Mouse (Mus musculus) CH12.LX (cell line): ENCODE data around the gene Kcnk7. TPM values are rescaled to one million over a fixed set of nuclear protein-coding genes. Genes with fewer than 3 reads are reported as not detected.

ENCODE experiments used
- DNase-seq: peaks from one replicate; pipeline ENCODE4 v3.0.0-alpha.2; 2013; ENCODE audit errors: extremely low read depth
- H3K27ac ChIP-seq: 2 replicates; pipeline ENCODE4 v1.5.1; 2012; ENCODE audit warnings: low read depth, mild to moderate bottlenecking, control low read depth, moderate library complexity; ENCODE audit not compliant: insufficient read depth
- H3K27me3 ChIP-seq: replicated peaks from 2 replicates; pipeline ENCODE3; 2012; ENCODE audit warnings: inconsistent platforms
- H3K36me3 ChIP-seq, 2 experiments: replicated peaks in 1 of 2; 2 replicates each; pipeline versions ENCODE3 to v1.6.1; 2012; ENCODE audit warnings: inconsistent platforms in 1 of 2, low read length in 1 of 2, mild to moderate bottlenecking in 1 of 2, mixed read lengths in 1 of 2, moderate library complexity in 1 of 2; ENCODE audit not compliant: control insufficient read depth in 1 of 2, insufficient read depth in 1 of 2
- H3K4me1 ChIP-seq, 2 experiments: 2 replicates each; pipeline ENCODE4 v1.6.1; 2012; ENCODE audit warnings: inconsistent platforms in 1 of 2, moderate library complexity in 1 of 2; ENCODE audit not compliant: insufficient read depth in 2 of 2, control insufficient read depth in 1 of 2
- H3K4me2 ChIP-seq: 2 replicates; pipeline ENCODE4 v1.6.1; 2012; ENCODE audit warnings: low read depth, mild to moderate bottlenecking, control low read depth; ENCODE audit not compliant: poor library complexity, insufficient read depth, severe bottlenecking
- H3K4me3 ChIP-seq, 3 experiments: fragments of 150-350 bp in 1 of 3; sonication (generic) in 1 of 3; replicated peaks in 1 of 3; 2 replicates each; pipeline versions ENCODE3 to v1.5.1; 2011 to 2012; ENCODE audit warnings: low read depth in 2 of 3, low read length in 2 of 3, mild to moderate bottlenecking in 2 of 3, moderate library complexity in 2 of 3, control low read depth in 1 of 3, improper control_type of control experiment in 1 of 3, inconsistent platforms in 1 of 3, mixed read lengths in 1 of 3; ENCODE audit not compliant: poor library complexity in 1 of 3
- H3K79me2 ChIP-seq: replicated peaks from 2 replicates; pipeline ENCODE4 v1.6.1; 2012; ENCODE audit warnings: mild to moderate bottlenecking, moderate library complexity; ENCODE audit not compliant: control insufficient read depth, poor library complexity, insufficient read depth, severe bottlenecking; ENCODE audit errors: extremely low read depth
- H3K9ac ChIP-seq: 2 replicates; pipeline ENCODE4 v1.6.1; 2012; ENCODE audit warnings: low read depth, mild to moderate bottlenecking, control low read depth, moderate library complexity; ENCODE audit not compliant: insufficient read depth
- H3K9me3 ChIP-seq: replicated peaks from 2 replicates; pipeline ENCODE3; 2012; ENCODE audit warnings: low read length, inconsistent platforms, mixed read lengths
- ELF1 ChIP-seq: IDR thresholded peaks from 2 replicates; pipeline ENCODE4 v1.6.1; 2014; ENCODE audit warnings: low read depth, mild to moderate bottlenecking, inconsistent platforms, low read length, improper control_type of control experiment
- ETS1 ChIP-seq: conservative IDR thresholded peaks from 2 replicates; pipeline ENCODE4 v1.6.1; 2012; ENCODE audit warnings: low read depth, mild to moderate bottlenecking, inconsistent platforms, low read length, improper control_type of control experiment, moderate library complexity
- HCFC1 ChIP-seq: IDR thresholded peaks from 2 replicates; pipeline ENCODE4 v1.6.1; 2012; ENCODE audit warnings: low read depth, mild to moderate bottlenecking, inconsistent platforms, low read length, improper control_type of control experiment
- IRF4 ChIP-seq: IDR thresholded peaks from 2 replicates; pipeline ENCODE4 v1.6.1; 2014; ENCODE audit warnings: low read depth, mild to moderate bottlenecking, inconsistent platforms, low read length, improper control_type of control experiment
- JUN ChIP-seq: IDR thresholded peaks from 2 replicates; pipeline ENCODE4 v1.6.1; 2011; ENCODE audit warnings: low read depth, mild to moderate bottlenecking, low read length, improper control_type of control experiment, moderate library complexity; ENCODE audit not compliant: insufficient read depth
- MAFK ChIP-seq: IDR thresholded peaks from 2 replicates; pipeline ENCODE4 v1.6.1; 2011; ENCODE audit warnings: low read length, improper control_type of control experiment; ENCODE audit not compliant: insufficient replicate concordance
- MXI1 ChIP-seq: IDR thresholded peaks from 2 replicates; pipeline ENCODE4 v1.6.1; 2011; ENCODE audit warnings: mild to moderate bottlenecking, low read depth, low read length, improper control_type of control experiment
- NRF1 ChIP-seq: IDR thresholded peaks from 2 replicates; pipeline ENCODE4 v1.6.1; 2014; ENCODE audit warnings: low read depth, mild to moderate bottlenecking, inconsistent platforms, low read length, improper control_type of control experiment, moderate library complexity
- POLR2A ChIP-seq: IDR thresholded peaks from 2 replicates; pipeline ENCODE4 v1.6.1; 2011; ENCODE audit warnings: low read depth, mild to moderate bottlenecking, improper control_type of control experiment, low read length
- POLR2AphosphoS2 ChIP-seq: IDR thresholded peaks from 2 replicates; pipeline ENCODE4 v1.6.1; 2011; ENCODE audit warnings: low read depth, low read length, improper control_type of control experiment
- RCOR1 ChIP-seq: conservative IDR thresholded peaks from 2 replicates; pipeline ENCODE4 v1.6.1; 2012; ENCODE audit warnings: low read depth, mild to moderate bottlenecking, inconsistent platforms, low read length, improper control_type of control experiment
- SIN3A ChIP-seq: IDR thresholded peaks from 2 replicates; pipeline ENCODE4 v1.6.1; 2012; ENCODE audit warnings: low read length, improper control_type of control experiment, inconsistent platforms
- TCF12 ChIP-seq: IDR thresholded peaks from 2 replicates; pipeline ENCODE4 v1.6.1; 2014; ENCODE audit warnings: low read depth, mild to moderate bottlenecking, inconsistent platforms, low read length, improper control_type of control experiment
- USF2 ChIP-seq: conservative IDR thresholded peaks from 2 replicates; pipeline ENCODE4 v1.6.1; 2011; ENCODE audit warnings: low read depth, low read length, improper control_type of control experiment
- ZC3H11A ChIP-seq: IDR thresholded peaks from 2 replicates; pipeline ENCODE4 v1.6.1; 2012; ENCODE audit warnings: low read depth, mild to moderate bottlenecking, inconsistent platforms, low read length, improper control_type of control experiment
- ZMIZ1 ChIP-seq: IDR thresholded peaks from 2 replicates; pipeline ENCODE4 v1.6.1; 2012; ENCODE audit warnings: low read depth, mild to moderate bottlenecking, inconsistent platforms, low read length, improper control_type of control experiment
- dilution Hi-C: fragments of 300-500 bp; cut with MboI; formaldehyde crosslinking; loops from 2 replicates; pipeline ENCODE4 v1.14.3; 2020; ENCODE audit warnings: low sequenced_read_pairs; ENCODE audit not compliant: extremely low pct_unique_long_range_greater_than_20kb, extremely low pct_ligation_motif_present
- in situ Hi-C: fragments of 300-500 bp; cut with MboI; formaldehyde crosslinking; loops from 3 replicates; pipeline ENCODE4 v1.14.3; 2019; ENCODE audit warnings: low sequenced_read_pairs, low pct_ligation_motif_present, low pct_unique_long_range_greater_than_20kb, mixed read lengths
- polyA plus RNA-seq: library from polyadenylated mRNA; unstranded; fragments of >175 nt; gene quantifications from 2 replicates; pipeline ENCODE4 v1.2.1, GENCODE M21; 2012; ENCODE audit warnings: low read depth; ENCODE audit not compliant: insufficient read length
- total RNA-seq, 2 experiments: library from RNA; depleted of rRNA; stranded (reverse); fragments of 300-350 nt in 1 of 2; fragments of >200 nt in 1 of 2; gene quantifications; 2 replicates each; pipeline ENCODE4 v1.2.3; 2012 to 2014

The Kcnk7 gene
- total and polyA plus RNA-seq, 3 experiments = 0.30 TPM; not detected in 2

- Histone ChIP-seq H3K79me2 (peaks cover 6% of the 10 kb centered on the region; the same call in 1 of the 2 replicates), H3K4me2 (no peak overlapping the region), H3K4me1 (peaks cover 8 to 24% of the 10 kb centered on the region in 2 experiments), H3K9me3 (no peaks in the 10 kb centered on the region), H3K27me3 (no peaks in the 10 kb centered on the region), H3K4me3 (no peak overlapping the region), H3K9ac (no peak overlapping the region), H3K27ac (no peak overlapping the region), H3K36me3 (peaks cover 61 to 70% of the 10 kb centered on the region in 2 experiments)
- TF ChIP-seq HCFC1 = no peak
- TF ChIP-seq IRF4 = no peak
- TF ChIP-seq RCOR1 = no peak
- TF ChIP-seq POLR2A = no peak
- TF ChIP-seq ETS1 = no peak
- no peak for TF ChIP-seq ZC3H11A
- no peak for TF ChIP-seq TCF12
- TF ChIP-seq NRF1 = no peak
- no peak for DNase-seq
- dilution Hi-C loops = no loop called here
- in situ Hi-C loops = no loop called here
Observed at GRCm38 (mm10) chr19:5666386-5666785, 37.8 kb upstream of the Kcnk7 start.

- Histone ChIP-seq H3K4me1 (peaks cover 0 to 6% of the 10 kb centered on the region in 2 experiments; a peak in 2 of 4 replicates), H3K9ac (no peak overlapping the region), H3K27ac (no peak overlapping the region), H3K4me2 (no peak overlapping the region), H3K36me3 (peaks cover 80 to 90% of the 10 kb centered on the region in 2 experiments), H3K27me3 (no peaks in the 10 kb centered on the region), H3K79me2 (0 out of 2 replicates have a peak, but pooled peaks cover under 1% of the 10 kb centered on the region), H3K4me3 (no peak overlapping the region), H3K9me3 (no peaks in the 10 kb centered on the region)
- in situ Hi-C loops = no loop called here
- no peak for DNase-seq
- TF ChIP-seq RCOR1 (no peak), JUN (no peak), ZMIZ1 (no peak), MXI1 (no peak), SIN3A (no peak), USF2 (no peak), MAFK (no peak), ELF1 (no peak), POLR2AphosphoS2 (no peak), POLR2A (no peak)
- dilution Hi-C loops = no loop called here
Observed at GRCm38 (mm10) chr19:5668372-5668771, 35.8 kb upstream of the Kcnk7 start.
